Mouse (Mus musculus): ENCODE measurements around the gene Gmeb1. TPM values are rescaled to one million over a fixed set of nuclear protein-coding genes. Genes with fewer than 3 reads are reported as not detected.

Gmeb1 gene
- polyA plus RNA-seq (2012; rRNA removed): 17.5 and 21.0 TPM in 2 replicates

GRCm38 (mm10) chr4:132261514-132262357 is at the start of gene Gmeb1:
Gene Gmeb1 (minus strand): TSS chr4:132261602.

DNA sequence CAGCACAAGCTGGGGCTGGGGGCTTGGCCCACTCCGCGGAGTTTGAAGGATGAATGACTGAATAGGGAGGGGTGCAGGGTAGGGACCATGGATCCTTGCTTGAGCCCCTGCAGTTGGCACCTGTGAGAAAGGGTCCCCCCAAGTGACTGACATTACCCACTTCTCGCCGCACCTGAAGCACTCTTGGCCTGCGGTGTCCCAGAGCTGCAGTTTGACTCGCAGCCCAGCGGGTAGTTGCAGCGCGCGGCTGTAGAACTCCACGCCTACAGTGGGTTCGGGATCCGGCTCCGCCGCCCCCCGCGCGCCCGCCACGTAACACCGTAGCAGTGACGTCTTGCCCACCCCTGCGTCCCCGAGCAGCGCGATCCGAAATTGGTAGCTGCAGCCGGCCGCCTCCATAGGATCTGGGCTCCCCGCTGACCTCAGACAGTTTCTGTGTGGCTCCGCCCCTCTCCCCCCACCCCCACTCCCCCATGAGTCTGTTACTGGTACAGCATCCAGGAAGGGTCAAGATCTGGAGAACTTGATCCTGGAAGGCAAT is 41.6 kb upstream of the Gmeb1 start, which contains the start of gene Rab42:
Rab42 (minus strand) TSS at position 447 of the 541 bp plus-strand sequence.

DNA sequence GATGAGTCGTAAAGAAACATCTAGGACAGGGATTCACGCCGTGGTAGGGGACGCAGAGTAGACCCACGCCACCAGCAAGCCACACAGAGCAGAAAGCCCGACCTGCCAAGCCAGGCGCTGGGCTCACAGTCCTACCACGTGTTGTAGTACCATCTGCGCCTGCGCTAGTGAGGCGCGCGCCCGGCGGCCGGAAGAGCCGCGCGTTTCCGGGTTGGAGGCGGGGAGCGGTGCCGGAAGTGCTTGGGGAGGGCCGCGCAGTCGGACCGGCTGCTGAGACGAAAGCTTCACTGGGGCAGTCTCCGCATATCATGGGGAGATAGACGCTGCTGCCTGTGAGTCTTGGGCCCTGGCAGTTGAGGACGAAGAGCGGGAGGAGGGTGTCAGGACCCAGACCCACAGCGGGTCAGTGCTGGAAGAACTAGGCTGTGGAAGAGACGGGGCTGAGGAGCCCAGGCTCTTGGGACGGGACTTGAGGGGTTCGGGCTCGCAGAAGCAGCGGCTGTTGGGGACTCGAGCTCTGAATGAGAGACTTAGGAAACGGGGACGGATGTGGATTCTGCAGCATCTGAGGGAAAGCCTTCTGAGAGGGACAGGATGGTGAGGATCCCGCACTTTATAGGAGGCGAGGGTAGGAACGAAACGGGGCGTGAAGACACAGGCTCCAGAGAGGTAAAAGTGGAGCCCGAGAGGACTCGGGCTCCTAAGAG is 12.9 kb upstream of the Gmeb1 start, which contains the start of gene Taf12:
Taf12 (plus strand) TSS at position 220 of the 707 bp plus-strand sequence.

DNA sequence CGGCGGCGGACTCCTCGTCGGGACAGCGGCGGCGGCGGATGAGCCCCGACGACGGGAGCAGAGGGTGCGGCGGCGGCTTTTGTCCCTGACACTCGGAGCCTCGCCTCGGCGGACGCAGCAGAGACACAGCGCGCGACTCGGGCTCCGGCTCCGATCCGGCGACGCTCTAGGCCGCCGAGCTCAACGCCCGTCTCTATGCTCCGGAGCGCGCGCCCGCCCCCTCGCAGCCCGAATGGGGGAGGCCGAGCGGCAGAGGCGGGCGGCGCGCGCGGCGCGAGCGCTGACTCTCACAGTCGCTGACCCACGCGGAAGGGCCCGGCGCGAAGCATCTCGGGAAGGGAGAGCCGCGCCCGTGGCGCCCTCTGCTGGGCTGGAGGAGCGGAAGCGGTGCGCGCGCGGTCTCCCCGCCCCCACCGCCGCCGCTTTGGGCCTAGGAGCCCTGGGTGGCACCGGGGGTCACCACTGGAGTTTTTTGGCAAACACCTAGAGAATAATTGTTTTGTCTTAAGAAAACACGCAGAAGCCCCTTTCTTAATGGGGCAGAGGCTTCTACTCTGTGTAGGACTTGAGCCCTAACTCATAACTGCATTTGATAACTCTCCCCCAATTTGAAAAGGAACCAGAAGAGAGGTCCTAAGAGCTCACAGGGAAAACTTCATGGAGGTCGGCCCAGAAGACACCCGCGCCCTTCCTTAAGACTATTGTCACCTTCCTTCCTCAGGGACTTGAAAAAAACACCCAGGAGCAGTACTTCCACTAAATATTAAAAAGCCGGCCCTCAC is 49.3 kb downstream of the Gmeb1 start, which contains the start of gene Ythdf2:
Ythdf2 (minus strand) TSS at position 351 of the 782 bp plus-strand sequence.

Other genes starting within 250 kb of the Gmeb1 start
- gene Gm10300, start 186.9 kb downstream of the Gmeb1 start, polyA plus RNA-seq (2012; rRNA removed): 0.07 and 0.10 TPM in 2 replicates
- 14.9 and 16.5 TPM in 2 replicates for gene Epb41, start 186.3 kb downstream of the Gmeb1 start, polyA plus RNA-seq (2012; rRNA removed)
- 0.62 and 1.1 TPM in 2 replicates for gene Oprd1, start 117.1 kb downstream of the Gmeb1 start, polyA plus RNA-seq (2012; rRNA removed)
- gene Ythdf2, start 49.3 kb downstream of the Gmeb1 start, polyA plus RNA-seq (2012; rRNA removed): 19.0 and 24.3 TPM in 2 replicates
- gene Taf12, start 12.8 kb upstream of the Gmeb1 start, polyA plus RNA-seq (2012; rRNA removed): 2.9 and 3.2 TPM in 2 replicates
- gene Rab42, start 41.8 kb upstream of the Gmeb1 start, polyA plus RNA-seq (2012; rRNA removed): 4.3 and 4.9 TPM in 2 replicates
- gene Trnau1ap, start 67.9 kb upstream of the Gmeb1 start, polyA plus RNA-seq (2012; rRNA removed): 24.2 and 24.9 TPM in 2 replicates
- gene Rcc1, start 92.0 kb upstream of the Gmeb1 start, polyA plus RNA-seq (2012; rRNA removed): 7.1 and 9.7 TPM in 2 replicates
- 7.0 and 8.8 TPM in 2 replicates for gene Phactr4, start 160.9 kb upstream of the Gmeb1 start, polyA plus RNA-seq (2012; rRNA removed)
- 3.6 and 5.5 TPM in 2 replicates for gene Med18, start 202.3 kb upstream of the Gmeb1 start, polyA plus RNA-seq (2012; rRNA removed)
- 15.5 and 17.6 TPM in 2 replicates for gene Sesn2, start 248.9 kb upstream of the Gmeb1 start, polyA plus RNA-seq (2012; rRNA removed)